Mouse (Mus musculus): ENCODE results near the gene Abhd14b.

GRCm38 (mm10) chr9:106466721-106467120, 19.5 kb downstream of the Abhd14b start:
- TF ChIP-seq EP300 (IDR thresholded peaks at IDR 0.05; ENCODE audit: low read depth) (no peak), CTCF (IDR thresholded peaks at IDR 0.05; ENCODE audit: low read depth) (no peak)

Measured in liver, embryonic 14.5 days (tissue).